Comparison of ENCODE assay signal across 20 mouse cellular contexts in the genomic region with DNA sequence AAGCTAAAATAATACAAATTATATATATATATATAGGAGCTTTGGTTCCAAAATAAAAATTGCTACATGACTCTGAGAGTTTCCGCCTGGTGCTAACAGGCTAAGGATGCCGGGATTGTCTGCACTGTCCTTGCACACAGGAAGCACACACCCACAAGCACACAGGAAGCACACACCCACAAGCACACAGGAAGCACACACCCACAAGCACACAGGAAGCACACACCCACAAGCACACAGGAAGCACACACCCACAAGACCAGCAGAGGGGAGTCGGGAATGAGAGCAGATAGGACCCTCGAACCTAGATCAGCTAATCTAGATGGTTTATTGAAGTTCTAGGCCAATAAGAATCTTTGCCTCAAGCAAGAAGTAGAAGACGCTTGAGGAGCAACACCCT.
DNase-seq lines count a peak whose midpoint lies in the region; ATAC-seq lines count a peak whose summit lies in the region.
"Had no signal": no experiment of that assay in that cellular context is flagged by ENCODE, and none has a peak within 500 bp of the region (broad histone marks: within the 10 kb centered on the region; RNA-seq: fewer than 3 reads in every experiment).

No protein-coding gene starts in this region.

- ATAC-seq in activated CD4-positive, CD25-positive, alpha-beta regulatory T cell, adult 4 months, result peak; percentile 52
- peak; percentile 70; the same call in 1 of the 2 replicates for ATAC-seq in monocyte, adult 5-6 weeks (replicated peaks; ENCODE audit: insufficient number of reproducible peaks, low FRiP score, low TSS enrichment, poor library complexity, severe bottlenecking)
- ATAC-seq in frontal cortex, adult (ENCODE audit: low TSS enrichment), result no peak
- ATAC-seq: forebrain, embryonic 13.5 days; hindbrain, postnatal 0 days; midbrain, embryonic 16.5 days had no signal

- intact Hi-C loops in heart, postnatal 36 days (cut with DNase I), result loop anchor here (5.0 kb wide), 1 partner anchor 925 kb away; no protein-coding TSS in a partner anchor

- peak; percentile 30 for DNase-seq in heart, adult 11 months
- no peak for DNase-seq in heart, postnatal 36 days
- DNase-seq in CD4-positive, CD25-positive, alpha-beta regulatory T cell, adult 2 months (ENCODE audit: low read depth, low spot score), result peak; percentile 16
- DNase-seq in cerebellum, postnatal 10 days, result no peak
- no peak for DNase-seq in cerebellum, postnatal 36 days
- DNase-seq: adrenal gland, postnatal 14 days; cerebellum, adult 11 months; cerebellum, postnatal 14 days; gastrocnemius, postnatal 36 days; heart, postnatal 14 days; kidney, adult 2 months; kidney, postnatal 36 days; lung, embryonic 14.5 days; lung, postnatal 14 days had no signal

Comparison
In these comparisons a context has a peak if more than half of its experiments do, and no peak if none do; other contexts are left out.
1. DNase-seq: peak in heart, adult 11 months (single experiment) and CD4-positive, CD25-positive, alpha-beta regulatory T cell, adult 2 months (single experiment); none in heart, postnatal 36 days (0 of 2), cerebellum, postnatal 10 days (0 of 2) and cerebellum, postnatal 36 days (0 of 2).